Mouse (Mus musculus) megakaryocyte-erythroid progenitor cell, adult 5-6 weeks (primary cell): ENCODE data around the gene Zbtb9. TPM values are rescaled to one million over a fixed set of nuclear protein-coding genes. Genes with fewer than 3 reads are reported as not detected.
A peak's percentile ranks its signal among the peaks of the same experiment; 100 is the strongest.

Experiments
- ATAC-seq: replicated peaks from 2 replicates; pipeline ENCODE4 v1.8.0; 2016; ENCODE audit warnings: mild to moderate bottlenecking, inconsistent platforms; ENCODE audit not compliant: severe bottlenecking, poor library complexity, low FRiP score, low TSS enrichment
- total RNA-seq, 2 experiments: library from RNA; stranded (forward) in 1 of 2; stranded (reverse) in 1 of 2; fragments of 200-1000, 215-1000 nt in 1 of 2; fragments of >200 nt in 1 of 2; fragmentation: Nextera tagmentation in 1 of 2; gene quantifications; 2 replicates each; pipeline ENCODE4 v1.2.3; 2014 to 2017

Gene Zbtb9
- total RNA-seq, 2 experiments from 2014 or later, result 5.5 to 18.3 TPM

DNA sequence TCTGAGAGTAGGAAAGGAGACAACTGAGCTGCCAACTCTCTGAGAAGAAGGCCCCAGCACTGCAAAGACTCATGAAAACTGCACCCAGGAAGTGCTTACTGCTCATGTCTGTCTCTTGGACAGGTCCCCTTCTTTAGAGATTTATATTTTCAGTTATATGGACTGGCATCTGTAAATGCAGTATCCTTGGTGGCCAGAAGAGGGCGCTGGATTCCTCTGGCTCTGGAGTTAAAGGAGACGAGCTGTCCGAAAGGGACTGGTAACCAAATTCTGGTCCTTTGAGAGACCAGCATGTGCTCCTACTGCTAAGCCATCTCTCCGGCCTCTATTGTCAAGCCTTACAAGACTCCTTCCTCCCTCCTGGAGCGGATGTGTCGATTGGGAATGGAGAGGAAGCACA is 28.9 kb downstream of the Zbtb9 start:
- no peak for ATAC-seq

DNA sequence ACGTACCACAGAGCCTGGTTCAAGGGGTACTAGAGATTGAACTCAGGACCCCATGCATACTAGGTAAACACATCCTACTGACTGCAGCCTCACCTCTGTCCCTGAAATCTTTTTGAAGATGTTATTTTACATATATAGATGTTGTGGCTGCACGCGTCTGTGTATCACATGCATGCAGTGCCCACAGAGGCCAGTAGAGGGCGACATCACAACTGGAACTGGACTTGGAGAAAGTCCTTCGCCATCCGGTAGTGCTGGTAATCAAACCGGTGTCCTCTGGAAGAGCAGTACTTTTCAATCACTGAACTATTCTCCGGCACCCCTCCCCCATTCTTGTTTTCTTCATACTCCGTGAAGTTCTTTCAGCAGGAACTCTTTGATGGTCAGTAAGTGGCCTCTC is 31.5 kb downstream of the Zbtb9 start:
- peak; percentile 48; the same call in 1 of the 2 replicates for ATAC-seq

DNA sequence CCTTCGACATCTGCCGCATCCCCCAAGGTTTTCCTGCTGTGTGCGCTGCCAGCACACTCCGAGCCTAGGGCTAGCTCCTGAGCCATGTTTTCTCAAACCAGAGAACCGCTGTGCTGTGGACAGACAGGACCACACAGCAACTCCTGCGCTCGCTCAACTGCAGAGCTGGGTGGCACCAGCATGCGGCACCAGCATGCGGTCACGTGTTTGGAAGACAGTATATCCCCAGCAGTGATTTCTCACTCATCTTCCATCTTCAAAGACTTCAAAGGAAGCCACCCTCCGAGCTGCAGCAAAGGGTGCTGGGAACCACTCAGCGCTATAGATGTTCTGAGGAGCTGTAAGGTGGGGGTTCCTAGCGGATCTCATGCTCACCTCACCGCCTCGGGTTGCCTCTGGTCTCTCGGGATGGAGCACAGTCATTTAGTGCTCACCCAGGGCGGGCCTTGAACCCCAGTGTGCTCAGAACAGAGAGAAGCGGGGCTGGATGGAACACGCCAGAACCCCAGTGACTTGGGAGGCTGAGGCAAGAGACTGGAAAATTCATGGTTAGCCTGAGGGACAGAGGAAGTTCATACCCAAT is 32.0 kb downstream of the Zbtb9 start:
- ATAC-seq, result no peak

DNA sequence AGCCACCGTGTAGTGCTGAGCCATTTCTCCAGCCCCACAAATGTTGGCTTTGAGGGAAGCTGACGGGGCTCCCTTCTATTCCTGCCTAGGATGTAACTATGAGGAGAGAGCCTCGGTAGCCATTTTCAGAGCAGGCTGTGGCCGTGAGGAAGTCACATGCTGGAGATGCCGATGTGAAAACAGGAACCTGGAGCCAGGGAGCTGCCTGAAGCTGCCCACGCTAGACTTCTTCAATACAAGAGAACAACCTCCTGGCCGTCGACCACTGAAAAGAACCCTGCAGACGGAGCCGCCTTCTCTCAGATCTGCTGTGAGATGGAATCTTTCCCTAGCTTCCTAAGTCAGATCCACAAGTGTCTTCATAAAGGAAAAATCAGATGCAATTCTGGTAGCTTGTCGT is 32.7 kb downstream of the Zbtb9 start:
- ATAC-seq, result no peak

DNA sequence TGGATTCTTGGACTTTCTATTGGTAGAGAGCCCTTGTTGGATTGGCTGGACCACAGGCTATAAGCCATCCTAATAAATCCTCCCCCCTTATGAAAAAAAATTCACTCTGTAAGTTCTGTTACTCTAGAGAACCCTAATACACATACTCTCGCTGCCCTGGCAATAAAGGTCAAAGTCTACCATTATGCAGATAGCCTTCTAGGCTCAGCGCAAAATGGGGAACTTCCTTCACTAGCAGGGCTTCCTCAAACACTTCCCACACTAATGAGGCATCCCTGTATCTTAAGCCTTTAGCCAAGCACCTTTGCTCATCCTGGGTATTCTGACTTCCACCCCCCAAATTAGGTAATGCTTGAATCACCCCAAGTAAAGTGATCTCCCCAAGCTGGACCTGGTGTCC is 35.3 kb downstream of the Zbtb9 start:
- ATAC-seq, result no peak

DNA sequence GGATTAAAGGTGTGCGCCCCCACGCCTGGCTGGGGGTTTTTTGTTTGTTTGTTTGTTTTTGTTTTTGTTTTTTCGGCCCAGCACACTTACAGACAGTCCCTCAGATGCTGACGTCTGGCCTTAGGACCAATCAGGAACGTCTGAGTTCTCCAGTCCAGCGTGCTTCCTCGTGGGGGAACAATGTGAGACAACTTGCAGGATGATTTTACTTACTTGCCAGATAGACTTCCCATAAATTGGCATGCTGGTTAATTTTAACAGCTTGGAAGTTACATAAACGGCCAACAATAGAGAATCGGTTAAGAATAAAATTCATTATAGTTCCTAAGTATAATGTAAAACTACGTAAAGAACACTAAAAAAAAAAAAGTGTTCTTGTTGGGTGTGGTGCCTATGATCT is 38.2 kb downstream of the Zbtb9 start:
- no peak for ATAC-seq

DNA sequence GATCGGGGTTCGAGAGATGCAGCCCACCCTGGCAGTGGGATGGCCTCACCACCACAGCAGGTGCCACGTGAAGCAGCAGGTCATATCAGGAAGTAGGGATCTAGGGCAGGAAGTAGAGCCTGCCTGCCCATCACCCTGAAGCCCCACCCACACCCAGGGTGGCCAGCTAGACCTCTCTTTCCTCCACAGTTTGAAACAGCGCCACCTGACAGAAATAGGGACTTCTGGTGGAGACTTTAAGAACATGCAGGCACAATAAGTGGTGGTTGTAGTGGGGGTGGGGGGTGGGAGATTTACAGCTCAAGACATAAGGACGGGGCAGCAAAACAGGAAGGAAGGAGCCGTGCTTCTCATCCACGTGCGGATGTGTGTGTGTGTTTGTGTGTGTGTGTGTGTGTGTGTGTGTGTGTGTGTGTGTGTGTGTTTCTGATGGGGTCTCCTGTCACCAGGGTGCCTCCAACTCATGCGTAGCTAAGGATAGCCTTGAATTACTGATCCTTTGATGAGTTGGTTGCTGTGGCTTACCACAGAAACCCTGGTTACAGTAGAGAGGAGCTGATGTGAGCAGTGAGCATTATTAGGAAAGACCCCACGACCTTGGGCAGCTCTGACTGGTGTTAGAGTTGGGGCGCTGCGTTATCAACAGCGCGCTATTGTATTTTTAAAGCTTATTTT is 39.2 kb downstream of the Zbtb9 start:
- ATAC-seq, result peak; percentile 80

DNA sequence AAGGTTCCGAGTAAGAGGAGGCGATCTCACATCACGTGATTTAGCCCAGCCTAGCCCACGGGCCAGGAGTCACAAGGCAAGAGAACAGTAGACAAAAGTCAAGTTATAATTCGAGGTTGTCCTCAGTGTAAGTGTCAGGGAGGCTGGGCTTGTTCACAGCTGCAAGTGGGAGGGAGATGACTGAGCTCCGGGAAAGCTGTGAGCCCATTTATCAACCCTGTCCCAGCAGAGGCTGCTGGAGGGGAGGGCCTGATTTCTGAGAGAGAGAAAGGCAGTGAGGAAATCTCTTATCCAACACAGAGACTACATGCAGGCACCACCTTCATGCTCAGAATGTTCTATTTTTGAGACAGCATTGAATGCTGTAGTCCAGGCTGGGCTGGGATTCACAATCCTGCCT is 39.9 kb downstream of the Zbtb9 start:
- ATAC-seq, result peak; percentile 72

DNA sequence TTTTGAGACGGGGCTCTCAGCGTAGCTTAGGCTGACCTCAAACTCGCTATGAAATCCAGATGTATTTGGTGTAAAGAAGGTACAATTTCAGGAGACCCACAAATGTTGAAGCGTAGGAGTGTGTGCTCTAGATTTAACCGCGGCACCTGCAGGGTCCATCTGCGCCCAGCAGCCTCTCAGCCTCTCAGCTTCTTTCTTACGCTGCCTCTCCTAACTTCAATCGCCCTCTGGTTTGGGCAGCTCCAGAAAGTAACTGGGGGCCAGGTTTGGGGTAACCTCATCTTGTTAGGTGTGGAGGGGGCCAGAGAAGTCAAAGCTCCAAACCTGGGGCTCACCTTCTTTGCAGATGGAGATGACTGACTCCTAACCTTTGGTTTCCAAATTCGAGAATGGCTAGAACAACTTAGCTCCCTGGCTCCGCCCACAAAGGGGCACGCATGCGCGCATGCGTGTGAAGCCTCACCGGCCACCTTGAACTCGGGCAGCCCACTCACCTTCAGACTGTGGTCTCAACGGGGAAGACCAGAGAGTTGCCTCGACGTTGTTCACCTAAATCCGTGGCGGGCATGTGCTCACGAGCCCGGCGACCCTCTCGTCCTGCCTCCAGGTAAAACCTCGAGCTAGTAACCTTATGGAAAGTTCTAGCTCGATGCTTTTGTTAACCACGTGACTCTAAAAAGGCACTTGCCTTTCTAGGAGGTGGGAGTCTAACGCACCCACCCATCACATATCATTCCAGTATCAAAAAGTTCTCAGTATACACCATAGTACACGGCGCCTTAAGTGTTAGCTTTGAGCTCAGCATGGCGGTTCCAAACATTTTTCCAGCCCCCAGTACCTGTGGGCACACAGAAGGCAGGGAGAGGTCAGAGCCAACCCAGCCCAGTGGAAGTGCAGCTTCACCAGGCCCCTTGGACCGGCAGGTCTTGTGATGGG is 44.9 kb downstream of the Zbtb9 start:
- ATAC-seq, result peak; percentile 82

DNA sequence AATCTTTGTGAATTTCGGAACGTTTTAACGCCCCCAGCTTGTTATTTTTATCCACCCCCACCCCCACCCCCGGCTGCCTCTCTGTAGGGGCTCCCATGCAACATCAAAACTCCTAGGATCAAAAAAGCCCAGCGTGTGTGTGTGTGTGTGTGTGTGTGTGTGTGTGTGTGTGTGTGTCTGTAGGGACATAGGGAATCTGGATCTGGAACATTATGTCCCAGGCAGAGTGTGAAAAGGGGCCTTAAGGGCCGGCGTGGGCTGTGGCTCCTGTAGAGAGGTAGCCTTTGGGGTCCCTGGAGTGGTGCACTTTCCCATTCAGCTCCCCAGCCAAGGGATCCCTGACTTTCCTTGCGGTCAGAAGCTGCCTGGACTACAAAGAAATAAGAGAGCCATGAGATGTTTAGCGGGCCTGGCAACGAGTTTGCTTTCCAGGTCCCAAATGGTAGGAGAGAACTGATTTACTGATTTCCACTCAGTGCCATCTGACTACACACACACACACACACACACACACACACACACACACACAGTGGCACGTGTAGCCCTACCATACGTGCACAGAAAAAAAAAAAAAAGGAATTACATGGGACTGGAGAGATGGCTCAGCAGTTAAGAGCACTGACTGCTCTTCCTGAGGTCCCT is 45.7 kb downstream of the Zbtb9 start:
- no peak for ATAC-seq

DNA sequence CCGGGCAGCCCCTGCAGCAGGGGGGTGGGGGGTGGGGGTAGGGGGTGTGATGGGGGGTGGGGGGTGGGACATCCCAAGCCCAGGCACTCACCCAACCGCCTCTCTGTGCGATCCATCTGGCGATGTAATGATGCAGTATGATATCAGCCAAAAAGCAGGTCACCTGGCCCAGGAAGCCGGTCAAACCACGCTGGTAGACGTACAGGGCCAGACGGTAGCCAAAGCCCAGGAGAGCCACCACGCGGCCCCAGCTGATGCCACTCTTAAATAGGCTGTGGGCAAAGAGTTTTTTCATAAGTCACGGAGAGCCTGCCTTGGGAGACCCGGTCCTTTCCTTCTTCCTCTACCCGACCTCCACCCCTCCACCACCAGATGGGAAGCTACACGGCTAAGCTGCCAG is 48.1 kb downstream of the Zbtb9 start:
- no peak for ATAC-seq

DNA sequence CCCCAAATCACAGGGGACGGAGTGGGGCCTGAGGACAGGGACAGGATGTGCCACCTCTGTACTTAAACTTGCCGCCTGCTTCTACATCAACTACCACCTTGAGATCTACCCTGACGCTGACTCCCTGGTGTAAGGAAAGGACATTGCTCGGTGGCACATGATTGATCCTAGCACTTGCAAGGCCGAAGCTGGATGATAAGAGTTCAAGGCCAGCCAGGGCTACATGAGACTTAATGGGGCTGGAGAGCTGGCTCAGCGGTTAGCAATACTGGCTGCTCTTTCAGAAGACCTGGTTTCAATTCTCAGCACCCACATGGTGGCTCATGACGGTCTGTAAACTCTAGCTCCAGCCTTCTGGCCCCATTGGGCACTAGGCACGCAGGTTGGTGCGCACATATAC is 48.8 kb downstream of the Zbtb9 start:
- ATAC-seq, result no peak

DNA sequence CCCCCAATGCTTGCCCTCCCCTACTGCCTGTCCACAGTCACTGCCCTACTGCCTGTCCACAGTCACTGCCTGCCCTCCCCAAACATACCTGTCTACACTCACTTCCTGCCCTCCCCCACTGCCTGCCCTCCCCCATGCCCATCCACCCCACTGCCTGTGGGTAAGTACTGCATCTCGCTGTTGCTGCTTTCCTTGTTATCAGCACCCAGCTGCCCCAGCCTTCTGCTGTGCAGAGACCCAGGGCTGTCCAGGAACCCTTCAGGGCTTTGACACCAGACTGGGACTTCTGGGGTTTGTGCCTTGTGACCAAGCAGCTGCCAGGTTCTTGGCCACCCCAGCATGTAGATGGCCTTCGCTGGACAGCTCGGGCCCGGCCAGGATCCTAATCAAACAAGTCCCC is 50.4 kb downstream of the Zbtb9 start:
- peak; percentile 46 for ATAC-seq

DNA sequence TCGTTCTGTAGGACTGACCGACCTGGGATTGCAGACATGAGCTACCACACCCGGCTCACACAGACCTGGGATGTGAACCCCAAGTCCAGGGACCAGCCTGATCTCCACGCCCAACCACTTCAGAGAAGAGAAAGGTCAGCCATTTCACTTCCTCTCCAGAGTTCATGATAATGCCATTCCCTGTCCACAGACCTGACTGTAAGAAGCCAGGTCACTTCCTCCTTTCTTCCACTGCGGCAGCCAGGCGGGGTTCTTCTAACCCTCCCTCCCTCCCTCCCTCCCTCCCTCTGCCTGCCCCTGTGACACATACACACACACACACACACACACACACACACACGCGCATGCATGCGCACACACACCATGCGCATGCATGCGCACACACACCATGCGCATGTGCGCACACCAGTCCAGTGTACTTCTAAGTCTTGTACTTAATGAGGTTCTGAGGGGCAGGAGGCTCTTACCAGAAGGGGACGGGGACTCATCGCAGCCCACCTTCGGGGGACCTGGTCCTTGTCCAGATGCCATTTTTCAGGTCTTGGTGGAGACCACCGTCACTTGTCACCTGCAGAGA is 52.4 kb downstream of the Zbtb9 start:
- ATAC-seq, result no peak

DNA sequence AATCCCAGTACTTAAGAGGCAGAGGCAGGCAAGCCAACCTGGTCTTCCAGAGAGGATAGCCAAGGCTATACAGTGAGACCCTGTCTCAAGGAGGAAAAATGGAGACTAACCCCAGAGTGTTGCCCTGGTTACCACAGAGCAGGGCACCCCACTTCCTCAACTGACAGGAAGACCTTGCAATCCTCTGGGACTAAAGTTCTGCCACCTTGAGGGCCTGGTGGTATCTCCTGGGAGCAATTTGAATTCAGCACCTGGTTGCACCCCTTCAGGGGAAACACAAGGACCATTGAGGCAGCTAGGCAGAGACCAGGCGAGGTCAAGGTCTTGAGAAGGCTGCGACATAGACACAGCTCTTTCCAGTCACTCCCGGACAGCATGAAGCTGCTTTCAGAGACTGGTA is 53.0 kb downstream of the Zbtb9 start:
- ATAC-seq, result no peak

DNA sequence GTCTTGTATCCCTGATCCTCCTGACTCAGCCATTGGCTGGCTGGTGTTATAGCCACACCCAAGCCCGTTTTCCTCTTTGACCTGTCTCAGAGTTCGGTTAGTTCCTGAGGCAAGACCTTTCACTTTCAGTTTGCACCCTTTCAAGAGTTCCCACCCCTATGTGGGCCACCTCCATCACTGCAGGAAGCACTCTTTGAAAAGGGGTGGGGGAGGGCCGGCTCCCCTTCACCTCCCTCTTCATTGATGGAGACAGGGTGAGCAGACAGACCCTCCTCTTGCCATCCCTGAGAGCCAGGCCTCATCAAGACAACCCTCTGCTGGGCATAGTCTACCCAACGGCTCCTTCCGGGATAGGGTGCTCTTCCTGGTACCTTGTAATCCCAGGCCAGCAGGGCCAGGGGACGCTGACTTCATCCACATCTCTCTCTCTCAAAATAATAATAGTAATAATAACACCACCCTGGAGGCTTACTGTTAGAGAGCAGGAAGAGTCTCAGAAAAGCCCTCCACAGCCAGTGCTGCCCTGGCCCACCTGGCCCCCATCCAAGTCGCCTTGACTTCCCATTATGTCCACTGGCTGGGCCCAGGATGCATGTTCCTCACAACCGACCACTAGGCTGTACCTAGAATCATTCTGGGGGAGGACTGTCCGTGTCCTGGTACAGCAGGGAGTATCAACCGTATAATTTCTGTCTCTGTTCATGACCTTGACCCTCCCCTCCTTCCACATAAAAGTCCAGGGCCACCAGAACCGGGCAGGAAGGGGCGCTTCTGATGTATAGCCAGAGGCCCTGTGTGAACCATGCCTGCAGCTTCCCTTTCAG is 54.7 kb downstream of the Zbtb9 start:
- peak; percentile 52 for ATAC-seq

DNA sequence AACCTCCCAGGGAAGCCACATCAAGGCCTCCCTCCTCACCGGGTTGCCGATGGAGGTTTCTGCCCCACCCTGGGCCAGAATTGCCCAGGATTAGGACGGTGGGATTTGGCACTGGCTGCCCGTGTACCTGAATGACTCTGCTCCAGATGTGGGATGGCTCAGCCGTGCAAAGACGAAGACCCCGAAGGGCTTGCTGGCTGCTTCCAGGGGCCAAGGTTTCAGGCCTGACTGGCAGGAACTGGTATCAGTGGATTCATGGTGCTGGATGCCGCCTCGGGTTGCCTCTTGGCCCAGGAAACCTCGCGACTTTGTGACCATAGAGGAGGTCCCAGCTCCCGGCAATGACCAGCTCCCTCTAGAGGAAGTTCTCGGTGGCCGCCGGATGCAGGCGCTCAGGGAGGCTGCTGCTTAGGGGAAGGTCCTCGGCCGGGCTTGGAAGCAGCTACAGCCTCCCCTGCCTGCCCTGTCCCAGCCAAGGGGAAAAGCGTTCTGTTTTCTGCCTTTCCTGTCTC is 55.4 kb downstream of the Zbtb9 start:
- ATAC-seq, result peak; percentile 81

DNA sequence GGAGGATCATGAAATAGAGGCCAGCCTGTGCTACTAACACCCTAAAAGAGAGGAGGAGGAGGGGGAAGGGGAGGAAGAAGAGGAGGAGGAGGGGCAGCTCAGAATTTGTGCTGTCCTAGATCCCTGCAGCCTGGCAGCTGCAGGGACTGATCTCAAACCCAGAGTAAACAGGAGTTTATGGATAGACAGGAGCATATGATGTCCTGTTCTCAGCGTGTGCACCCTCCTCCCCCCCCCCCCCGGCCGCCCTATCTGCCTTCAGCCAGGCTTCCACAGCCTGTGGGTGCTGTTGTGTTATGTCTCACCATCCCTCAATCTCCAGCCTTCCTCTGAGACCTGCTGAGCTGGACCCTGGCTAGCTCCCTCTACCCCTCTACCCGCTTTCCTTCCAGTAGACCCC is 55.9 kb downstream of the Zbtb9 start, which contains the start of gene Bak1:
TSS of gene Bak1 (minus strand) at position 101 of the 400 bp plus-strand sequence.
- ATAC-seq, result peak; percentile 26; the same call in 1 of the 2 replicates

DNA sequence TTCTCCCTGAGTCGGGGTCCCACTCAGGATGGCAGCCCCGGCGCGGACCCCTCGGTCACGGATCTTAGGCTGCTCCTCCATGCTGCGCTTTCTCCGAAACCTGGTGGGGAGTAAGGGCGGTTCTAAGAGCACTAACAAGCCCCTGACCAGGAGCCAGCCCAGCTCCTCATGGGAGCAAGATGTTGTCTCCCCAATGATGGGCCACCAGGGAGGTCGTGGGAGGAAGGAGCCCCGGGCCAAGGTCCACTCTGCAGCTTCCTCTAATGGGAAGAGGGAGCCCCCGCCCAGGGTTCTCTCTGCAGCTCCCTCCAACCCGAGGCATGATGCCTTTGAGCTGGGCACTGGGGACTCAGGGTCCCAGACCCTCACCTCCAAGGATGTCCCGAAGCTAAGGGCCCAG is 56.5 kb downstream of the Zbtb9 start:
- ATAC-seq, result no peak
